Mouse (Mus musculus) cerebellum, adult 18-20 months (tissue): ENCODE results near the gene Nes.

Experiments
- DNase-seq, 2 experiments: peaks; one replicate each; pipeline ENCODE4 v3.0.0; 2021

The Nes gene

DNA sequence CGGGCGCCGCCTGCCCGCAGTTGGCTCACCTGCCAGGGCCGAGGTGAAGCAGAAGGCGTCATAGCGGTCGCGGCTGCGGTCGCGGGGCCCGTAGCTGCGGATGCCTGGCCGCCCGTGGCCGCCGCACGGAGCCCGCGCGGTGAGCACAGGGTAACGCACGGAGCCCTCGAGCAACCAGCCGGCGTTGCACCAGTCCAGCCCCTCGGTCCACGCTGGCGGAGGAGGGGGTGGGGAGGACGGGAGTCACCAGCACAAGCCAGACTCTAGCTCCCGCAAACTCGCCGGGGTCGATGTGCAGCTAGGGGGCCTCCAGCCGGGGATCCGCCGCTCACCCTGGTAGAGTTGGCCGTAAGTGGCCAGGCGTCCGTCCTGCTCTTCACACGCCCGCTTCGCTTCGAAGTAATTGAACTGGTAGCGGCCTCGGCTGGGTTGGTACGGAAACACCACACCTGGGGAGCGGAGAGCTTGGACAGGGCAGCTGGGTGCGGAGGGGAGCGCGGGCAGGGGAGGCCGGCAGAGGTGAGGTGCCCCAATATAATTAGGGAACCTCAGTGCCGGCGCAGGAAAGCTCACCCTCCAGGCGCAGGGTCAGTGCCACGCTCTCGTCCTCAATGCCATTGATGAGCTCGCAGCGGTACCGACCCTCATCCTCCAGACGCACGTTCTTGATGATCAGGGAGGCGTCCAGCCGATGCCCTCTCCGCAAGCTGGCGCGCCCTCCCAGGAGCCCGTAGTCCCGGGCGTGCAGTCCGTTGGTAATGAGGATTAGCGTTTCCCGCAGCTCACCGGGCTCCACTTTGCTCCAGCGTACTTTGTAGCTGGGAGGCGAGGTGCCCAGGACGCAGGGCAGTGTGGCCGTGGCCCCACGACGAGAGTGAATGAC is 52.6 kb downstream of the Nes start:
- no peak for DNase-seq

DNA sequence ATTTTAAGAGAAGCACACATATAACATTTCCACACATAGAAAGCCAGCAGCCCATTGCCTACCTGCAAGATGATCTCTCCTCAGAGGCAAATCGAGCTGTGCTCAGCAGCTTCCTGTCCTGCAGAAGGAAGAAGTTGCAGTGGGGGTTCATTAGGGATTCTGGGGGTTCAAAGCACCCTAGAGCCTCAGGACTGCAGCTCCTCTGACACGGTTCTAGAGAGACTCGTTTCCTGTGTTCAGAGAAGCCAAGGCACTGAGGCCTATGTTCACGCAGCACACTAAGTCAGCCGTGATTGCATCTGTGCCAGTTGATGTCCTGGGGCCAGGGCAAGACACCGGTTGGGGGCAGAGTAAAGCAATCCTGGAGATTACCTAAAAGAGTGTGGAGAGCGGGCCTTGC is 55.9 kb downstream of the Nes start:
- no peak for DNase-seq

DNA sequence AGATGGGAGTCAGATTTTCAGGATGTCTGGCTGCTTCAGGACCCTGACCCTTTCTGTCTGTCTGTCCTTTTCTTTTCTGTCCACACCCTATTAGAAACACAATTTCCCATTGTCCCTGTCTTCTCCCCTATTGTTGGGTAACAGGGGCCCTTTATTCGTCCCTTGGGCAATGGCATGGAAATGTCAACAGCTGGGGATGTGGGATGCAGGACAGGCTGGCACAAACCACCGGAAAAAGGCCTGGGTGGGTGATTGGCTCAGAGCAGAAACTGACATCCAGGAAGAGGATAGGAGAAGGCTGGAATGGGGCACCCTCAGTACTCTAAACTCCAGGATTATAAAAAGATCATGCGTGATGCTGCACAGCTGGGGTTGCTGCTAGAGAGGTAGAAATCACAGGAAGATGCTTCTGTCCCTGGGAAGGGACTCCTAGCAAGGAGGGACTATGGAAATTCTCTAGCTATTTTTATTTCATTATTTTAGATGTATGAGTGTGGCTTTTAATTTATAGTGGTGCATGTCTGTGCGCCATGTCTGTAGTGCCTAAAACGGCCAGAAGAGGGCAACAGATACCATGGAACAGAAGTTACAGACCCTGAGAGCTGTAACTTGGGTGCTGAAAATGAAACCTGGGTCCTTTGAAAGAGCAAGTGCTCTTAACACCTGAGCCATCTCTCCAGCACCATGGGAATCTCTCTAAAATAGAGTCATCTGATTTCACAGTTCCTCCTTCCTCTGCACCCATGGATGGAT is 56.7 kb downstream of the Nes start, which contains the start of gene Hapln2:
Hapln2 (minus strand) TSS at position 150 of the 753 bp plus-strand sequence.
- DNase-seq, result no peak
